Mouse (Mus musculus): ENCODE measurements at regions not wholly inside any gene's neighbourhood (a gene's known extent, or its start where the extent isn't known, plus 50 kb on each side); places are given as distances from the start of the nearest gene placed in this dataset.
"Not testable (repeated sequence)": the region's sequence is repeated elsewhere in the genome, so short reads cannot be mapped to it uniquely, and the experiment has no call there.

DNA sequence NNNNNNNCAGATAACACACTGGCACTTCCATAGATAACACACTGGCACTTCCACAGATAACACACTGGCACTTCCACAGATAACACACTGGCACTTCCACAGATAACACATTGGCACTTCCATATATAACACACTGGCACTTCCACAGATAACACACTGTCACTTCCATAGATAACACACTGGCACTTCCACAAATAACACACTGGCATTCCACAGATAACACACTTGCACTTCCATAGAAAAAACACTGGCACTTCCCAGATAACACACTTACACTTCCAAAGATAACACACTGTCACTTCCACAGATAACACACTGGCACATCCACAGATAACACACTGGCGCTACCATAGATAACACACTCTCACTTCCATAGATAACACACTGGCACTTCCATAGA, 105.7 kb upstream of the Afdn start:
- H3K4me1 ChIP-seq (ENCODE audit: control insufficient read depth, insufficient read depth, low read length); H3K27ac ChIP-seq (ENCODE audit: insufficient read depth, low read depth, low read length); DNase-seq; H3K36me3 ChIP-seq (ENCODE audit: control insufficient read depth, insufficient read depth, low read length); H3K4me3 ChIP-seq (ENCODE audit: insufficient read depth, low read depth, low read length); H3K27me3 ChIP-seq (replicated peaks; ENCODE audit: control insufficient read depth, insufficient read depth, low read length): not testable (repeated sequence)
- WGBS = 70% methylated on average over 1 of the region's 1 CpGs

DNA sequence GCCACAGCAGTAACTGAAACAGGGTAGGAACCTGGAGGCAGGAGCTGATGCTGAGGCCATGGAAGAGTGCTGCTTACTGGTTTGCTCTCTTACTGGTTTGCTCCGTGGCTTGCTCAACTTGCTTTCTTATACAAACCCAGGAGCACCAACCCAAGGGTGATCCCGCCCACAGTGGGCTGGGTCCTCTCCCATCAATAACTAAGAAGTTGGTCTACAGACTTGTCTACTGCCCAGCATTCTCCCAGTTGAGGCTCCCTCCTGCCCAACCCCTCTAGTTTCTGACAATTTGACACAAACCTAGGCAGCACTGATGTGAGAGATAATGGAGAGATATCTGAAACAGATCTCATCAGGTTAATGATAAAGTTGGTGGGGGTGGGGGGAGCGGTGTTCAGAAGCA, 104.3 kb upstream of the Afdn start:
- H3K27me3 ChIP-seq (replicated peaks; ENCODE audit: control insufficient read depth, insufficient read depth, low read length) = no peaks in the 10 kb centered on the region

DNA sequence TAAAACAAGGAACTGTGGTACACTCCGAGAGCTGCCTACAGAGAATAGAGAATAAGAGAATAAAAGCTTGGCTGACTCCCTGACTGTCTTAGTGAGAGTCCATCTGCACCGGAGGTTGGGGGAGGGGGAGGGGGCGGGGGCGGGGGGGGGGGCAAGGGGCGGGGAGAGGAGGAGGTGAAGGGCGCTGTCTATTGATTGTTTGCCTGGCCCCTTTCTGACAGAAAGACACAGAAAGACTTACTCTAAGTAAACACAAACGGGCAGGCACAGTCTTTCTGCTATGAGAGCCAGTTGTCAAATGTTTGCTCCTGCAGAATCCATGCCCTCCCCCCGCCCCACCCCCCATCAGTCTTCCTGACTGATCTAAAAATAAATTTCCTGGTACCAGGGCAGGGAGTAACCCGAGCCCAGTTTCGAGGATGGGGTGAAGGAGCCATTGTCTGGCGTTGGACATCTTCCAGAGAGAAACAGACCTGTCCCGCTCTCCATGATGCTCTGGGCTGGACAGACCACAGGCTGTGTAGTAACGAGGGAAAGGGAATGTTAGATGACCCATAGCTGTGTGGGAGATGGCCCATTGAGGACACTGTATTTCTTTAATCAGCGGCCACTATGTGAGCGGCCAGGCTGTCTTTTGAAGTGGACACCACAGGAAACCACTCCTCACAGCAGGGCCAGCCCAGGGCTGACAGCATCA, 103.7 kb upstream of the Afdn start:
- H3K27ac ChIP-seq (ENCODE audit: insufficient read depth, low read depth, low read length) = peak overlapping the region; percentile 61; the same call in 1 of the 2 replicates
- TF ChIP-seq POLR2A (IDR thresholded peaks at IDR 0.05; ENCODE audit: low read depth, low read length) (no peak), CTCF (conservative IDR thresholded peaks at IDR 0.05; ENCODE audit: insufficient read depth, insufficient read length, low read depth, low read length) (no peak)
- no peaks in the 10 kb centered on the region for H3K4me1 ChIP-seq (ENCODE audit: control insufficient read depth, insufficient read depth, low read length)
- no peak overlapping the region; the same call in 1 of the 2 replicates for H3K4me3 ChIP-seq (ENCODE audit: insufficient read depth, low read depth, low read length)
- peak; percentile 60 for DNase-seq
- H3K36me3 ChIP-seq (ENCODE audit: control insufficient read depth, insufficient read depth, low read length) = no peaks in the 10 kb centered on the region
- WGBS = 6% methylated on average over 15 of the region's 15 CpGs
- H3K27me3 ChIP-seq (replicated peaks; ENCODE audit: control insufficient read depth, insufficient read depth, low read length) = no peaks in the 10 kb centered on the region

More for the DNA sequence above, 104.3 kb upstream of the Afdn start:
- Histone ChIP-seq H3K36me3 (ENCODE audit: control insufficient read depth, insufficient read depth, low read length) (no peaks in the 10 kb centered on the region), H3K4me3 (ENCODE audit: insufficient read depth, low read depth, low read length) (no peak overlapping the region), H3K27ac (ENCODE audit: insufficient read depth, low read depth, low read length) (no peak overlapping the region), H3K4me1 (ENCODE audit: control insufficient read depth, insufficient read depth, low read length) (no peaks in the 10 kb centered on the region)
- 32% methylated on average over 3 of the region's 3 CpGs for WGBS
- no peak for TF ChIP-seq POLR2A (IDR thresholded peaks at IDR 0.05; ENCODE audit: low read depth, low read length)
- TF ChIP-seq CTCF (conservative IDR thresholded peaks at IDR 0.05; ENCODE audit: insufficient read depth, insufficient read length, low read depth, low read length) = no peak
- DNase-seq = no peak

DNA sequence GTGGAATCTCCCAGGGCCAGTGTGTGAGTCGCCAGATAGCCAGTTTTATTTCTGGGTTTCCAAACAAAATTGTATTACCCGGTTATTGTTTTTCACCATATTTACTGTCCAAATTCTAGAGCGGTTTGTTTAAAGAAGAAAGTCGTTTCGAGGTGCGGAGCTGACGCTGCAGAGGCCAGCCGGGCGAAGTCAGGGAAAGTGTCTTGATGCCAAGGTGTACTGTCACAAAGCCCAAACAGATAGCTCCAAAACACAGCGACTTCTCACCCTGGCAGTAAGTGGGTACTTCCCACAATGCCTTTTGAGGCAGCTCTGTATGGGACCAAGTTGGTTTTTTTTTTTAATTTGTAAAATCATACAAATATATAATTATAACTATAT, 103.2 kb upstream of the Afdn start:
- Histone ChIP-seq H3K36me3 (ENCODE audit: control insufficient read depth, insufficient read depth, low read length) (no peaks in the 10 kb centered on the region), H3K27me3 (replicated peaks; ENCODE audit: control insufficient read depth, insufficient read depth, low read length) (no peaks in the 10 kb centered on the region), H3K4me1 (ENCODE audit: control insufficient read depth, insufficient read depth, low read length) (no peaks in the 10 kb centered on the region), H3K27ac (ENCODE audit: insufficient read depth, low read depth, low read length) (0 out of 2 replicates have a peak overlapping the region, but pooled peaks have one; percentile 21), H3K4me3 (ENCODE audit: insufficient read depth, low read depth, low read length) (no peak overlapping the region)
- TF ChIP-seq CTCF (conservative IDR thresholded peaks at IDR 0.05; ENCODE audit: insufficient read depth, insufficient read length, low read depth, low read length) (no peak), POLR2A (IDR thresholded peaks at IDR 0.05; ENCODE audit: low read depth, low read length) (no peak)
- DNase-seq = no peak
- WGBS = 38% methylated on average over 10 of the region's 10 CpGs

DNA sequence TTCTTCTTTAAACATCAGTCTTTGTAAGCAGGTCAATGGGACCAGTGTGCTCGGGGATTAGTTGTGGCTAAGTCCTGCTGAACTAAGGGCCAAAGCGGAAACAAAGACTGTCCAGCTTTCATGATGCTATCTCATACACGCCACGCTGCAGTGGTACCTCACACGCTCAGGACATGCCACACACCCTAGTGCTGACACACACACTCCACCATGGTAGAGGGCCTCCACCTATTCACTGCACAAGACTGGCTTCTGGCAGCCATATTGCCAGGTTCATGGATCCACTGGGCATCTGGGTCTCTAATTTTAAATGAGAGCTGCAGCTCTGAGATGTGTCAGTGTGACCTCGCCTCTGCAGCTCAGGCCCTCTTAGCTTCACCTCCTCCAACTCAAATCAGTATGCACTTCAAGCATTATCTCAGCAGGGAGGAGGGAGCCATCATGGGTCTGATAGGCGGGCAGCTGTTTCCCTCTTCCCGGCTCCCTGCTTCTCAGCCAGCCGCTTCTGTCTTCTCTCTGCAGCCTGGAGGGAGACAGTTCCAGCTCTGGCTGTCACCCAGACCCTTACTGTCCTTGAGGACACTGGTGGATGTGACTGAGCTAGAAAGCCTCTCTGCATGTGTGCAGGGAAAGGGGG, 102.6 kb upstream of the Afdn start:
- H3K27ac ChIP-seq (ENCODE audit: insufficient read depth, low read depth, low read length) = no peak overlapping the region
- H3K4me3 ChIP-seq (ENCODE audit: insufficient read depth, low read depth, low read length) = no peak overlapping the region
- no peaks in the 10 kb centered on the region for H3K4me1 ChIP-seq (ENCODE audit: control insufficient read depth, insufficient read depth, low read length)
- DNase-seq = no peak
- WGBS = 91% methylated on average over 9 of the region's 9 CpGs
- no peaks in the 10 kb centered on the region for H3K27me3 ChIP-seq (replicated peaks; ENCODE audit: control insufficient read depth, insufficient read depth, low read length)
- H3K36me3 ChIP-seq (ENCODE audit: control insufficient read depth, insufficient read depth, low read length) = no peaks in the 10 kb centered on the region
- TF ChIP-seq POLR2A (IDR thresholded peaks at IDR 0.05; ENCODE audit: low read depth, low read length) (no peak), CTCF (conservative IDR thresholded peaks at IDR 0.05; ENCODE audit: insufficient read depth, insufficient read length, low read depth, low read length) (no peak)

DNA sequence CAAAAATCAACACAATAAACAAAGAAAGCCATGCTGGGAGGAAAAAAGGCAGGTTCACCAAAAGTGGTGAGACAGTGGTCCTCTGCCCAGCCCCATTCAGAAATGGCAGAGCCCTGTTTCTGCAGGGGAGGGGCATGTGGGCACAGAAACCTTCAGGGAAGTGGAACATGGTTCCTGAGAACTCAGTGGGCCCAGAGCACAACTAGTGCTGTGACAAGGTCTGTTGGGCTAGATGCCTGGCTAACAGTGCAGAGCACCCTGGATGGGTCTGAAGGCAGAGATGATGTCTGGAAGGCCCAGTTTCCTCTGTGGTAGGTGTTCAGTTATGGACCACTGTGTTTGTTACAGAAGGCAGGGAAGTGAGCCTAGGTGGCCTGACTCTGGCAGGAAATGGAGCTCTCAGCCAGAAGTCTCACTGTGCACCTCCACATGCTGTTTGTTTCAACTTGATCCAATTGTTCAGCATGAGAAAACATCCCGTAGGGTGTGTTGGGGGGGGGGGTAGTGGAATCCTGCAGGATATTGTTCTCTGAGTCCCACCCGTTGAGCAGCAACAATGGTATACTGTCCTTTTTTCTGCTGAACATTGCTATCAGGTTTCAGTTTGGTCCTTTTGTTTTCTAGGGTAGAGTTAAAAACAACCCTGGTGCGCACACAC, 101.9 kb upstream of the Afdn start:
- no peak for DNase-seq
- H3K27me3 ChIP-seq (replicated peaks; ENCODE audit: control insufficient read depth, insufficient read depth, low read length) = no peaks in the 10 kb centered on the region
- H3K27ac ChIP-seq (ENCODE audit: insufficient read depth, low read depth, low read length) = peak overlapping the region; percentile 32
- no peak overlapping the region for H3K4me3 ChIP-seq (ENCODE audit: insufficient read depth, low read depth, low read length)
- WGBS = 59% methylated on average over 3 of the region's 3 CpGs
- TF ChIP-seq POLR2A (IDR thresholded peaks at IDR 0.05; ENCODE audit: low read depth, low read length) (no peak), CTCF (conservative IDR thresholded peaks at IDR 0.05; ENCODE audit: insufficient read depth, insufficient read length, low read depth, low read length) (no peak)
- H3K4me1 ChIP-seq (ENCODE audit: control insufficient read depth, insufficient read depth, low read length) = no peaks in the 10 kb centered on the region
- H3K36me3 ChIP-seq (ENCODE audit: control insufficient read depth, insufficient read depth, low read length) = no peaks in the 10 kb centered on the region

DNA sequence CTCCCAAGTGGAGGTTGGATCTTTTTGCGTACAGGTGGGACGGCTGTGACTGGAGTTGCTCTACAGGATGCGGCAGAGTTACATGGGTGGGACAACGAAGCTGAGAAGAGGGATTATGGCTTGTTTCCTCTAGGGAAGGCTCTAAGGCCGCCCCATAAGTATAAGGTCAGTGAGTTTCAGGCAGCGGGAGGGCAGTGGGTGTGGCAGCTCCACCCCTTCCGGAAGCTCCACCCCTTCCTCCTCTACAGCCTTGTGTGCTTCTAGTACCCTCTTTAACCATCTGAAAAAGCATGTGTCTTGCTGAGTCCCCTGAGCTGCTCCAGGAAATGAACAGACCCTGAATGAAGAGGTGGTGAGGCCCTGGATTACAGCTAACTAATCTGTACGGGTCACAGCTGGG, 101.2 kb upstream of the Afdn start:
- H3K4me1 ChIP-seq (ENCODE audit: control insufficient read depth, insufficient read depth, low read length) = peaks cover 3% of the 10 kb centered on the region; the same call in 1 of the 2 replicates
- no peak for TF ChIP-seq POLR2A (IDR thresholded peaks at IDR 0.05; ENCODE audit: low read depth, low read length)
- no peak for TF ChIP-seq CTCF (conservative IDR thresholded peaks at IDR 0.05; ENCODE audit: insufficient read depth, insufficient read length, low read depth, low read length)
- H3K4me3 ChIP-seq (ENCODE audit: insufficient read depth, low read depth, low read length) = no peak overlapping the region
- H3K36me3 ChIP-seq (ENCODE audit: control insufficient read depth, insufficient read depth, low read length) = no peaks in the 10 kb centered on the region
- no peak overlapping the region; the same call in 1 of the 2 replicates for H3K27ac ChIP-seq (ENCODE audit: insufficient read depth, low read depth, low read length)
- no peaks in the 10 kb centered on the region for H3K27me3 ChIP-seq (replicated peaks; ENCODE audit: control insufficient read depth, insufficient read depth, low read length)
- DNase-seq = peak; percentile 66
- WGBS = 52% methylated on average over 8 of the region's 8 CpGs
